ENCODE assay signal across 14 mouse cellular contexts in genomic region chr1:76246181-76246796, GRCm38 (mm10).
DNase-seq lines count a peak whose midpoint lies in the region; ATAC-seq and TF ChIP-seq lines count a peak whose summit lies in the region.
"Had no signal": no experiment of that assay in that cellular context is flagged by ENCODE, and none has a peak within 500 bp of the region (broad histone marks: within the 10 kb centered on the region; RNA-seq: fewer than 3 reads in every experiment).

No protein-coding gene starts in this region.

- no peak for TF ChIP-seq CTCF in heart, adult 2 months (IDR thresholded peaks at IDR 0.05)
- TF ChIP-seq CTCF in midbrain, postnatal 0 days (IDR thresholded peaks at IDR 0.05) = peak; percentile 10; the same call in 1 of the 2 replicates

- H3K4me3 ChIP-seq in heart, adult 2 months = no peak overlapping the region
- no peak overlapping the region for H3K4me3 ChIP-seq in hindbrain, embryonic 14.5 days (replicated peaks; ENCODE audit: low read length)
- H3K4me3 ChIP-seq in midbrain, postnatal 0 days (ENCODE audit: low read depth, low read length) = no peak overlapping the region
- H3K4me3 ChIP-seq: myocyte had no signal

- DNase-seq in cerebellum, postnatal 10 days = peak; percentile 14 to 15
- no peak for DNase-seq in cerebellum, postnatal 4 days (ENCODE audit: low spot score in 2 of 2)
- peak; percentile 1 to 8 for DNase-seq in heart, postnatal 10 days
- no peak for DNase-seq in heart, adult 2 months
- no peak for DNase-seq in hindbrain, embryonic 14.5 days (ENCODE audit: low spot score)
- peak; percentile 51 for DNase-seq in midbrain, postnatal 0 days (ENCODE audit: low spot score)
- no peak for DNase-seq in lung, postnatal 25 days (ENCODE audit: low spot score)
- DNase-seq in right cerebral cortex, postnatal 14 days = no peak
- DNase-seq: cerebellum, adult 9-11 months; kidney, adult 8-10 months; lung, postnatal 14 days; right cerebral cortex, adult 18-20 months had no signal

- no peak overlapping the region for H3K4me2 ChIP-seq in hindbrain, embryonic 14.5 days (replicated peaks)
- H3K4me2 ChIP-seq in midbrain, postnatal 0 days (ENCODE audit: low read depth, low read length, poor library complexity, severe bottlenecking) = no peak overlapping the region
- H3K4me2 ChIP-seq: liver, embryonic 11.5 days had no signal

- no peak overlapping the region for H3K27ac ChIP-seq in heart, adult 2 months
- peak overlapping the region; percentile 6; the same call in 1 of the 2 replicates for H3K27ac ChIP-seq in hindbrain, embryonic 14.5 days
- no peak overlapping the region for H3K27ac ChIP-seq in midbrain, postnatal 0 days (ENCODE audit: low read depth, low read length)

- no peak for TF ChIP-seq EP300 in heart, adult 2 months (IDR thresholded peaks at IDR 0.05; ENCODE audit: insufficient read depth, low read depth, low read length)

- ATAC-seq in hindbrain, embryonic 14.5 days (ENCODE audit: low FRiP score) = no peak
- no peak for ATAC-seq in midbrain, postnatal 0 days (ENCODE audit: low FRiP score)

- no peaks in the 10 kb centered on the region for H3K79me2 ChIP-seq in heart, adult 2 months (replicated peaks; ENCODE audit: control insufficient read depth, insufficient read depth, low read length)

- H3K27me3 ChIP-seq in heart, adult 2 months (ENCODE audit: control insufficient read depth, insufficient read depth, low read length) = no peaks in the 10 kb centered on the region
- no peaks in the 10 kb centered on the region for H3K27me3 ChIP-seq in hindbrain, embryonic 14.5 days (ENCODE audit: control insufficient read depth, insufficient read depth, low read length)
- no peaks in the 10 kb centered on the region for H3K27me3 ChIP-seq in midbrain, postnatal 0 days (ENCODE audit: insufficient read depth, low read length)

- WGBS in heart, adult 2 months = 30% methylated on average over 8 of the region's 8 CpGs
- 11% methylated on average over 8 of the region's 8 CpGs for WGBS in hindbrain, embryonic 14.5 days
- WGBS in midbrain, postnatal 0 days = 11% methylated on average over 8 of the region's 8 CpGs

- intact Hi-C loops in heart, postnatal 10 days (cut with DNase I) = no loop called here
- intact Hi-C loops in heart, adult 2 months (cut with DNase I) = no loop called here

- no peak overlapping the region for H3K9ac ChIP-seq in heart, adult 2 months (ENCODE audit: low read depth, low read length)
- H3K9ac ChIP-seq in hindbrain, embryonic 14.5 days = peak overlapping the region; percentile 7; the same call in 1 of the 2 replicates
- no peak overlapping the region for H3K9ac ChIP-seq in midbrain, postnatal 0 days (replicated peaks; ENCODE audit: low read length, poor library complexity, severe bottlenecking)

- H3K4me1 ChIP-seq in heart, adult 2 months (ENCODE audit: control insufficient read depth, insufficient read depth, low read length) = no peaks in the 10 kb centered on the region
- H3K4me1 ChIP-seq in hindbrain, embryonic 14.5 days (replicated peaks; ENCODE audit: control insufficient read depth, insufficient read depth, low read length) = peaks cover 11% of the 10 kb centered on the region
- H3K4me1 ChIP-seq in midbrain, postnatal 0 days (ENCODE audit: insufficient read depth, low read length) = peaks cover 4% of the 10 kb centered on the region; the same call in 1 of the 2 replicates

- no peaks in the 10 kb centered on the region for H3K9me3 ChIP-seq in hindbrain, embryonic 14.5 days (ENCODE audit: control insufficient read depth, low read length)
- no peaks in the 10 kb centered on the region for H3K9me3 ChIP-seq in midbrain, postnatal 0 days (ENCODE audit: low read length)

- no peaks in the 10 kb centered on the region for H3K36me3 ChIP-seq in heart, adult 2 months (ENCODE audit: control insufficient read depth, insufficient read depth, low read length)
- no peaks in the 10 kb centered on the region for H3K36me3 ChIP-seq in hindbrain, embryonic 14.5 days (replicated peaks; ENCODE audit: control insufficient read depth, insufficient read depth)
- no peaks in the 10 kb centered on the region for H3K36me3 ChIP-seq in midbrain, postnatal 0 days (ENCODE audit: insufficient read depth, low read length)

- TF ChIP-seq POLR2A in heart, adult 2 months (IDR thresholded peaks at IDR 0.05; ENCODE audit: insufficient read depth, low read depth, low read length) = no peak

Comparison
In these comparisons a context has a peak if more than half of its experiments do, and no peak if none do; other contexts are left out.
1. DNase-seq: peak in cerebellum, postnatal 10 days (2 of 2), heart, postnatal 10 days (2 of 2) and midbrain, postnatal 0 days (single experiment); none in cerebellum, postnatal 4 days (0 of 2), heart, adult 2 months (0 of 2), hindbrain, embryonic 14.5 days (single experiment), lung, postnatal 25 days (single experiment) and right cerebral cortex, postnatal 14 days (single experiment).